Mouse (Mus musculus) embryonic facial prominence, embryonic 15.5 days (tissue): ENCODE data around the gene Nhsl1. TPM values are rescaled to one million over a fixed set of nuclear protein-coding genes. Genes with fewer than 3 reads are reported as not detected.
"Not testable (repeated sequence)": the region's sequence is repeated elsewhere in the genome, so short reads cannot be mapped to it uniquely, and the experiment has no call there.

Source experiments
- ATAC-seq: fragments of 200-750 bp; cut with Nextera tagmentation; 2 replicates; pipeline ENCODE4 v1.8.0; 2017; ENCODE audit warnings: low read depth, moderate TSS enrichment; ENCODE audit not compliant: insufficient number of reproducible peaks, low FRiP score, low TSS enrichment
- H3K27ac ChIP-seq: fragments of 300-500 bp; sonication (generic); replicated peaks from 2 replicates; pipeline ENCODE4 v1.5.1; 2015; ENCODE audit warnings: mild to moderate bottlenecking, inconsistent platforms
- H3K27me3 ChIP-seq: fragments of 300-500 bp; sonication (generic); 2 replicates; pipeline ENCODE4 v1.6.1; 2015; ENCODE audit warnings: inconsistent platforms
- H3K36me3 ChIP-seq: fragments of 300-500 bp; sonication (generic); 2 replicates; pipeline ENCODE4 v1.6.1; 2015; ENCODE audit warnings: mild to moderate bottlenecking, inconsistent platforms
- H3K4me1 ChIP-seq: fragments of 300-500 bp; sonication (generic); 2 replicates; pipeline ENCODE4 v1.6.1; 2015; ENCODE audit warnings: inconsistent platforms
- H3K4me2 ChIP-seq: fragments of 300-500 bp; sonication (generic); replicated peaks from 2 replicates; pipeline ENCODE4 v1.6.1; 2015; ENCODE audit warnings: mild to moderate bottlenecking, inconsistent platforms
- H3K4me3 ChIP-seq: fragments of 300-500 bp; sonication (generic); replicated peaks from 2 replicates; pipeline ENCODE4 v1.5.1; 2015; ENCODE audit warnings: mild to moderate bottlenecking, inconsistent platforms
- H3K9ac ChIP-seq: fragments of 300-500 bp; sonication (generic); 2 replicates; pipeline ENCODE4 v1.6.1; 2015; ENCODE audit warnings: inconsistent platforms
- H3K9me3 ChIP-seq: fragments of 300-500 bp; sonication (generic); replicated peaks from 2 replicates; pipeline ENCODE4 v1.6.1; 2016; ENCODE audit warnings: inconsistent platforms
- WGBS: fragments of 180-500 bp; shearing (Covaris S2); methylation state at CpG from one replicate; pipeline ENCODE4 v1.1.7; 2015; 5-methylcytosine and 5-hydroxymethylcytosine counted together
- polyA plus RNA-seq: library from polyadenylated mRNA; unstranded; fragments of >200 nt; fragmentation: Nextera tagmentation; extraction: Ambion mirVana; gene quantifications from 2 replicates; pipeline ENCODE4 v1.2.1, GENCODE M21; 2015

The Nhsl1 gene
- polyA plus RNA-seq, 1 experiment from 2014 or later = 11.0 TPM

GRCm38 (mm10) chr10:18532293-18532692 lies 213.5 kb downstream of the Nhsl1 start:
- H3K9me3 ChIP-seq = no peaks in the 10 kb centered on the region
- peaks cover 12% of the 10 kb centered on the region for H3K4me1 ChIP-seq
- no peak overlapping the region for H3K27ac ChIP-seq
- H3K4me2 ChIP-seq = no peak overlapping the region
- H3K27me3 ChIP-seq = no peaks in the 10 kb centered on the region
- no peak overlapping the region for H3K4me3 ChIP-seq
- ATAC-seq = no peak
- no peak overlapping the region for H3K9ac ChIP-seq
- WGBS = 57% methylated on average over 8 of the region's 8 CpGs
- H3K36me3 ChIP-seq = peaks cover 19% of the 10 kb centered on the region

DNA sequence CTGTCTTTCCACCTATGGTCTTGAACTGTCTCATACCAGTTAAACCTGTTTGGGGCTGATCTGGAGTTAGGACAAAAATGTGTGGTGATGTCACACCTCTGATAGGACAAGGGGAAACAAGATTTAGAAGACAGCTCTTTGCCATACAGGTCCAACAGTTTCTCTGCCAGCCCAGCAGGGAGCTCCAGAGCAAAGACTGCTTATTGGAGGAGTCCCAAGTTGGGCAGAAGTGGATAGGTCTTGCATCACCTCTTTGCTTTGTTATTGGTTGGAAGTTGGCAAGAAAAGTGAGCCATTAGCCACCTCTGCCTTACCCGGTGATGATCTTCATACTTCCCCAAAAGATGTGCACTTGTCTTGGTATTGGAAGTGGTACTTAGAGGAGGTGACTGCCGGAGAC lies 218.1 kb downstream of the Nhsl1 start:
- no peak overlapping the region for H3K4me3 ChIP-seq
- H3K9me3 ChIP-seq = no peaks in the 10 kb centered on the region
- peaks cover 11% of the 10 kb centered on the region for H3K36me3 ChIP-seq
- H3K4me1 ChIP-seq = no peaks in the 10 kb centered on the region
- H3K4me2 ChIP-seq = no peak overlapping the region
- 87% methylated on average over 2 of the region's 2 CpGs for WGBS
- no peaks in the 10 kb centered on the region for H3K27me3 ChIP-seq
- no peak overlapping the region for H3K9ac ChIP-seq
- no peak overlapping the region for H3K27ac ChIP-seq
- 0 out of 2 replicates have a peak, but pooled peaks have one; percentile 29 for ATAC-seq

DNA sequence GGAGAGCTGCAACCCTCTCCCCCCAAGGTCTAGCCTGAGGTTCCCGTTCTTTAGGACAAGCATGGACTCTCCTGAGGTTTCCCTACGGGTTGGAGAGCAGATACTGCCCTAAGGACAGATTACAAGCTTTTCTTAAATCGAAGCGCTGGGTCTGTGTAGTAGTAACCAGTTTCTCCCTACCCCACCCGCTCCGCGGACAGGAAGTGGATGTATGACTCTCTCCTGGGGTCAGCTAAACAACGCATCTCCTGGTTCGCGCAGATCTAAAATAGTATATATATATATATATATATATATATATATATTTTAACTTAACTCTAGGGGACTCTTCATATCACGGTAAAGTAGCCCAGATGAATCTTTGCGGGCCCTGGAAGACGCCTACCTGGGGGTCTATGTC lies 226.5 kb downstream of the Nhsl1 start:
- H3K4me1 ChIP-seq = peaks cover 15% of the 10 kb centered on the region; the same call in 1 of the 2 replicates
- H3K27me3 ChIP-seq = no peaks in the 10 kb centered on the region
- no peaks in the 10 kb centered on the region for H3K36me3 ChIP-seq
- no peak overlapping the region for H3K27ac ChIP-seq
- no peak for ATAC-seq
- no peaks in the 10 kb centered on the region for H3K9me3 ChIP-seq
- H3K9ac ChIP-seq = peak overlapping the region; percentile 73
- 5% methylated on average over 13 of the region's 13 CpGs for whole genome bisulfite sequencing
- peak overlapping the region; percentile 83 for H3K4me2 ChIP-seq
- H3K4me3 ChIP-seq = peak overlapping the region; percentile 65

DNA sequence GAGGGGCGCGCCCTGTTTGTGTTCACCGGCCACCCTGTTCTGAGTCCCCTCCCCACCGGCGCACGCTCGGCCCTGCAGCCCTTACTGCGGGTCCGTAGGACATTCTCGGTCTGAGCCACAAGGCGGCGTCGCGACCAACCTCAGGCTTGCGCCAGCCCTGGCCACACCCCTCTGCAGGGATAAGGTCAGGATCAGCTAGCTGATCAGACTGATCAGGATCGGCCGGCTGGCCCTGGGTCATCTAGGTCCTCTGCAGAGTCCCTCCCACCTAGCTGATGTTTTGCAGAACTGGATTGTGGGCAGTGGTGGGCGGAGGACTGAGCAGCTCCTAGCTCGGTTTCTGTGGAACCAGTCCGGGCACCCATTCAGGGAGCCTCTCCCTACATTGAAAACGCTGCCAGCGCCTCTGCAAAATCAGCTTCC lies 227.0 kb downstream of the Nhsl1 start, which contains the start of gene Hebp2:
Gene Hebp2, minus strand, starts transcription at position 264 of the 423 bp plus-strand sequence.
- no peaks in the 10 kb centered on the region for H3K27me3 ChIP-seq
- H3K36me3 ChIP-seq = no peaks in the 10 kb centered on the region
- peak within 1 kb of the TSS; percentile 65 for H3K4me3 ChIP-seq
- H3K4me1 ChIP-seq = peaks cover 15% of the 10 kb centered on the region; the same call in 1 of the 2 replicates
- H3K9me3 ChIP-seq = no peaks in the 10 kb centered on the region
- ATAC-seq = peak; percentile 83
- H3K9ac ChIP-seq = peak within 1 kb of the TSS; percentile 73
- peak within 1 kb of the TSS; percentile 74 for H3K27ac ChIP-seq
- under 1% methylated on average over 22 of the region's 22 CpGs for WGBS
- H3K4me2 ChIP-seq = peak within 1 kb of the TSS; percentile 83

GRCm38 (mm10) chr10:18547381-18547780 lies 228.6 kb downstream of the Nhsl1 start:
- no peak overlapping the region for H3K4me3 ChIP-seq
- no peak overlapping the region for H3K4me2 ChIP-seq
- no peak overlapping the region for H3K9ac ChIP-seq
- H3K36me3 ChIP-seq = no peaks in the 10 kb centered on the region
- WGBS = 78% methylated on average over 4 of the region's 4 CpGs
- H3K27me3 ChIP-seq = no peaks in the 10 kb centered on the region
- ATAC-seq = no peak
- no peaks in the 10 kb centered on the region for H3K9me3 ChIP-seq
- H3K27ac ChIP-seq = no peak overlapping the region
- H3K4me1 ChIP-seq = peaks cover 15% of the 10 kb centered on the region; the same call in 1 of the 2 replicates

DNA sequence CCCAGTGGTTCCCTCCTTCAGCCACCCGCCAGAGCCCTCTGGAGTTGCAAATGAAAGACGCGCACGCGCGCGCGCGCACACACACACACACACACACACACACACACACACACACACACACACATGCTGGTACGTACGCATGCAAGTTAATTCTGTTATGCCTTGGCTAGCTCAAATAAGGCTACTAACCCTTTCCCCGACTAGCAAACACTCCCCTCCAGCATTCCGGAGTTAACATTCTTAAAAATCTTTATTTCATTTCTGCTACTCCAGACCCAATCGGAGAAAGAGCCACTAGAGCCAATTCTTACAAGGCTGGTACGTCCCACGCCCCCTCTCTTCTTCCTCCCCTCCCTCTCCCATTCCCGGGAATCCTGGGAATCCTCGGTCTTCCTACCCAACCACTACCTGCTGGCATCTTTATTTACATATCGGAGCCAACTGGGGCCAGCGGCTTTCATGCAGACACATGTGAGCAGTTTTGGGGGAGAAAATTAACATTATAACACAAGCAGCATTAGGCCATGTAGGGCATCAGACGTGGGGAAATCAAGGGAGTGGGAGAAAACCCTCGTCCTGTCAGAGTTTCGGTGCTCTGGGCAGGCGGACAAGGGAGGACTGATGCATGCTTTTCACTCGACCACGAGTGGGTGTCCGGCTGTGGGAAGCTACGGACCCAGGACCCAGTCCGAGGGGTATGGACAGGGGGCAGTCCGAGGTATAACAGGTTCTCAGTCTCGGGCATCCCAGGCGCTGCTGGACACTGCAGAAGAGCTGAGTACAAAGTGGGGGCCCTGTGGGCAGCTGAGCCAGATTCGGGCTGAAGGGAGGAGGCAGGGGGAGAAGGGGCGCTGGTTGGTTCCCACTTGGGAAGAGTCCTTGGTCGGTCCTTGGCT lies 230.8 kb downstream of the Nhsl1 start:
- ATAC-seq = 0 out of 2 replicates have a peak, but pooled peaks have one; percentile 30
- Histone ChIP-seq H3K4me2 (peak overlapping the region; percentile 69), H3K4me1 (peaks cover 15% of the 10 kb centered on the region; the same call in 1 of the 2 replicates), H3K27ac (no peak overlapping the region), H3K27me3 (no peaks in the 10 kb centered on the region), H3K36me3 (no peaks in the 10 kb centered on the region), H3K9ac (no peak overlapping the region; the same call in 1 of the 2 replicates), H3K4me3 (peak overlapping the region; percentile 43), H3K9me3 (no peaks in the 10 kb centered on the region)
- 3% methylated on average over 35 of the region's 35 CpGs for WGBS

GRCm38 (mm10) chr10:18559076-18559475 lies 240.3 kb downstream of the Nhsl1 start:
- H3K36me3 ChIP-seq, H3K9ac ChIP-seq, H3K27me3 ChIP-seq, H3K9me3 ChIP-seq, H3K4me2 ChIP-seq, H3K4me1 ChIP-seq, H3K4me3 ChIP-seq, H3K27ac ChIP-seq, ATAC-seq: not testable (repeated sequence)
- 83% methylated on average over 9 of the region's 9 CpGs for WGBS

GRCm38 (mm10) chr10:18561445-18561844 lies 242.7 kb downstream of the Nhsl1 start:
- no peak overlapping the region for H3K4me2 ChIP-seq
- H3K9me3 ChIP-seq = no peaks in the 10 kb centered on the region
- H3K4me3 ChIP-seq = no peak overlapping the region
- ATAC-seq = no peak
- H3K27ac ChIP-seq = no peak overlapping the region
- no peak overlapping the region for H3K9ac ChIP-seq
- 58% methylated on average over 5 of the region's 5 CpGs for WGBS
- no peaks in the 10 kb centered on the region for H3K36me3 ChIP-seq
- no peaks in the 10 kb centered on the region for H3K27me3 ChIP-seq
- no peaks in the 10 kb centered on the region for H3K4me1 ChIP-seq

- H3K4me1 ChIP-seq = no peaks in the 10 kb centered on the region
- ATAC-seq = no peak
- H3K36me3 ChIP-seq = no peaks in the 10 kb centered on the region
- H3K4me2 ChIP-seq = no peak overlapping the region
- 6% methylated on average over 4 of the region's 4 CpGs for WGBS
- no peak overlapping the region for H3K9ac ChIP-seq
- H3K27me3 ChIP-seq = no peaks in the 10 kb centered on the region
- H3K27ac ChIP-seq = no peak overlapping the region
- H3K4me3 ChIP-seq = no peak overlapping the region
- no peaks in the 10 kb centered on the region for H3K9me3 ChIP-seq
Measured at GRCm38 (mm10) chr10:18562940-18563339, 244.2 kb downstream of the Nhsl1 start.

- no peaks in the 10 kb centered on the region for H3K27me3 ChIP-seq
- no peak overlapping the region for H3K9ac ChIP-seq
- no peak overlapping the region for H3K4me2 ChIP-seq
- no peaks in the 10 kb centered on the region for H3K4me1 ChIP-seq
- H3K36me3 ChIP-seq = no peaks in the 10 kb centered on the region
- 49% methylated on average over 2 of the region's 2 CpGs for WGBS
- no peak overlapping the region for H3K27ac ChIP-seq
- ATAC-seq = no peak
- H3K9me3 ChIP-seq = no peaks in the 10 kb centered on the region
- H3K4me3 ChIP-seq = no peak overlapping the region
Measured at GRCm38 (mm10) chr10:18572581-18572980, 253.8 kb downstream of the Nhsl1 start.
